Mouse (Mus musculus) forebrain, embryonic 14.5 days (tissue): Measurements from ENCODE around the gene Stx8. TPM values are rescaled to one million over a fixed set of nuclear protein-coding genes. Genes with fewer than 3 reads are reported as not detected.

Experiments used
- ATAC-seq: fragments of 200-750 bp; cut with Nextera tagmentation; 2 replicates; pipeline ENCODE4 v1.8.0; 2017; ENCODE audit warnings: mild to moderate bottlenecking, moderate library complexity
- DNase-seq: peaks from one replicate; pipeline ENCODE4 v3.0.0-alpha.2; 2015; ENCODE audit warnings: low spot score
- H3K27ac ChIP-seq: fragments of 300-500 bp; sonication (generic); 2 replicates; pipeline ENCODE4 v1.5.1; 2014; ENCODE audit warnings: low read depth, mild to moderate bottlenecking, control low read depth, low read length, moderate library complexity
- H3K27me3 ChIP-seq: fragments of 300-500 bp; sonication (generic); replicated peaks from 2 replicates; pipeline ENCODE4 v1.6.1; 2014; ENCODE audit warnings: low read length, control low read depth, mixed read lengths; ENCODE audit not compliant: control insufficient read depth, insufficient read depth
- H3K36me3 ChIP-seq: fragments of 300-500 bp; sonication (generic); 2 replicates; pipeline ENCODE4 v1.6.1; 2014; ENCODE audit warnings: low read length, control low read depth; ENCODE audit not compliant: control insufficient read depth, insufficient read depth
- H3K4me1 ChIP-seq: fragments of 300-500 bp; sonication (generic); 2 replicates; pipeline ENCODE4 v1.6.1; 2014; ENCODE audit warnings: antibody characterized with exemption, low read length, control low read depth; ENCODE audit not compliant: control insufficient read depth, insufficient read depth
- H3K4me2 ChIP-seq: fragments of 300-500 bp; sonication (generic); 2 replicates; pipeline ENCODE4 v1.6.1; 2014; ENCODE audit warnings: mild to moderate bottlenecking, control low read depth, low read length
- H3K4me3 ChIP-seq: fragments of 300-500 bp; sonication (generic); 2 replicates; pipeline ENCODE4 v1.5.1; 2014; ENCODE audit warnings: low read depth, low read length, control low read depth
- H3K9ac ChIP-seq: fragments of 300-500 bp; sonication (generic); 2 replicates; pipeline ENCODE4 v1.6.1; 2014; ENCODE audit warnings: mild to moderate bottlenecking, low read length, control low read depth, moderate library complexity
- H3K9me3 ChIP-seq: fragments of 300-500 bp; sonication (generic); replicated peaks from 2 replicates; pipeline ENCODE4 v1.6.1; 2016; ENCODE audit warnings: low read length, control low read depth, mixed read lengths; ENCODE audit not compliant: control insufficient read depth
- WGBS: fragments of 180-500 bp; shearing (Covaris S2); extraction: QIAGEN DNeasy Blood & Tissue Kit; methylation state at CpG from one replicate; pipeline ENCODE4 v1.1.7; 2014; 5-methylcytosine and 5-hydroxymethylcytosine counted together
- polyA plus RNA-seq: library from polyadenylated mRNA; unstranded; fragments of >200 nt; fragmentation: Nextera tagmentation; extraction: Ambion mirVana; gene quantifications from 2 replicates; pipeline ENCODE4 v1.2.1, GENCODE M21; 2014

The Stx8 gene
- polyA plus RNA-seq, 1 experiment from 2014 or later: 74.1 TPM

- ATAC-seq: no peak
- no peak for DNase-seq
- no peak overlapping the region for H3K4me3 ChIP-seq
- no peak overlapping the region for H3K9ac ChIP-seq
- no peaks in the 10 kb centered on the region for H3K4me1 ChIP-seq
- no peaks in the 10 kb centered on the region for H3K9me3 ChIP-seq
- WGBS: 83% methylated on average over 4 of the region's 4 CpGs
- no peak overlapping the region for H3K27ac ChIP-seq
- H3K4me2 ChIP-seq: no peak overlapping the region
- H3K36me3 ChIP-seq: no peaks in the 10 kb centered on the region
- no peaks in the 10 kb centered on the region for H3K27me3 ChIP-seq
These were observed 69.4 kb downstream of the Stx8 start for GRCm38 (mm10) chr11:68035303-68035891.

- Histone ChIP-seq H3K9me3 (no peaks in the 10 kb centered on the region), H3K4me1 (no peaks in the 10 kb centered on the region), H3K27ac (no peak overlapping the region), H3K4me2 (no peak overlapping the region), H3K36me3 (no peaks in the 10 kb centered on the region), H3K27me3 (no peaks in the 10 kb centered on the region), H3K9ac (no peak overlapping the region), H3K4me3 (no peak overlapping the region)
- ATAC-seq (no peak), DNase-seq (no peak)
- 83% methylated on average over 20 of the region's 20 CpGs for WGBS
These were observed 70.4 kb downstream of the Stx8 start for GRCm38 (mm10) chr11:68036133-68036959.

GRCm38 (mm10) chr11:68037093-68037492, 71.1 kb downstream of the Stx8 start:
- ATAC-seq (no peak), DNase-seq (no peak)
- H3K27me3 ChIP-seq: no peaks in the 10 kb centered on the region
- H3K9ac ChIP-seq: no peak overlapping the region
- WGBS: 87% methylated on average over 9 of the region's 9 CpGs
- no peaks in the 10 kb centered on the region for H3K9me3 ChIP-seq
- H3K4me1 ChIP-seq: no peaks in the 10 kb centered on the region
- no peak overlapping the region for H3K4me2 ChIP-seq
- H3K36me3 ChIP-seq: no peaks in the 10 kb centered on the region
- no peak overlapping the region for H3K27ac ChIP-seq
- no peak overlapping the region for H3K4me3 ChIP-seq

GRCm38 (mm10) chr11:68038101-68038500, 72.1 kb downstream of the Stx8 start:
- DNase-seq (no peak), ATAC-seq (no peak)
- H3K9ac ChIP-seq: no peak overlapping the region
- no peak overlapping the region for H3K4me3 ChIP-seq
- H3K4me2 ChIP-seq: no peak overlapping the region
- no peaks in the 10 kb centered on the region for H3K4me1 ChIP-seq
- no peak overlapping the region for H3K27ac ChIP-seq
- WGBS: 75% methylated on average over 2 of the region's 2 CpGs
- H3K9me3 ChIP-seq: no peaks in the 10 kb centered on the region
- no peaks in the 10 kb centered on the region for H3K27me3 ChIP-seq
- no peaks in the 10 kb centered on the region for H3K36me3 ChIP-seq

- H3K27ac ChIP-seq: no peak overlapping the region
- H3K27me3 ChIP-seq: no peaks in the 10 kb centered on the region
- peaks cover 3% of the 10 kb centered on the region; the same call in 1 of the 2 replicates for H3K4me1 ChIP-seq
- no peaks in the 10 kb centered on the region for H3K36me3 ChIP-seq
- ATAC-seq (no peak), DNase-seq (no peak)
- H3K4me2 ChIP-seq: no peak overlapping the region
- H3K4me3 ChIP-seq: no peak overlapping the region
- WGBS: 55% methylated on average over 11 of the region's 11 CpGs
- H3K9me3 ChIP-seq: no peaks in the 10 kb centered on the region
- no peak overlapping the region for H3K9ac ChIP-seq
These were observed 78.2 kb downstream of the Stx8 start for GRCm38 (mm10) chr11:68044181-68044580.

- ATAC-seq: no peak
- no peak for DNase-seq
- Histone ChIP-seq H3K4me3 (no peak overlapping the region), H3K4me2 (no peak overlapping the region), H3K4me1 (peaks cover 8% of the 10 kb centered on the region), H3K27ac (no peak overlapping the region), H3K9ac (no peak overlapping the region), H3K9me3 (no peaks in the 10 kb centered on the region), H3K36me3 (no peaks in the 10 kb centered on the region), H3K27me3 (no peaks in the 10 kb centered on the region)
- WGBS: 60% methylated on average over 3 of the region's 3 CpGs
These were observed 80.9 kb downstream of the Stx8 start for GRCm38 (mm10) chr11:68046916-68047315.

GRCm38 (mm10) chr11:68049261-68050165, 83.5 kb downstream of the Stx8 start:
- Histone ChIP-seq H3K4me3 (no peak overlapping the region), H3K27ac (no peak overlapping the region), H3K4me1 (peaks cover 6% of the 10 kb centered on the region; the same call in 1 of the 2 replicates), H3K4me2 (no peak overlapping the region), H3K9me3 (no peaks in the 10 kb centered on the region), H3K36me3 (no peaks in the 10 kb centered on the region), H3K27me3 (no peaks in the 10 kb centered on the region), H3K9ac (no peak overlapping the region)
- 79% methylated on average over 17 of the region's 17 CpGs for WGBS
- peak; percentile 23 for DNase-seq
- ATAC-seq: no peak

- Histone ChIP-seq H3K4me3 (no peak overlapping the region), H3K27me3 (no peaks in the 10 kb centered on the region), H3K9me3 (no peaks in the 10 kb centered on the region), H3K9ac (no peak overlapping the region), H3K4me2 (no peak overlapping the region), H3K36me3 (no peaks in the 10 kb centered on the region), H3K27ac (no peak overlapping the region), H3K4me1 (peaks cover 6% of the 10 kb centered on the region; the same call in 1 of the 2 replicates)
- WGBS: 45% methylated on average over 12 of the region's 12 CpGs
- DNase-seq (peak; percentile 27), ATAC-seq (no peak)
These were observed 84.7 kb downstream of the Stx8 start for GRCm38 (mm10) chr11:68050725-68051124.
